Mouse (Mus musculus) heart, postnatal 0 days (tissue): Measurements from ENCODE around the gene Map2k3.

Source experiments
- CTCF ChIP-seq: IDR thresholded peaks from 2 replicates; pipeline ENCODE4 v1.5.1; 2016; ENCODE audit warnings: antibody characterized with exemption, control low read depth, low read depth
- EP300 ChIP-seq: IDR thresholded peaks from 2 replicates; pipeline ENCODE4 v1.6.1; 2016; ENCODE audit warnings: antibody characterized with exemption, low read depth

- TF ChIP-seq CTCF (no peak), EP300 (no peak)
These were observed 25.4 kb upstream of the Map2k3 start for GRCm38 (mm10) chr11:60906449-60906848.
